Mouse (Mus musculus) small intestine, adult 2 months (tissue): ENCODE results near the gene Nsmce4a.

ENCODE experiments used
- CTCF ChIP-seq: fragments of 200-500 bp; IDR thresholded peaks from 2 replicates; pipeline ENCODE4 v1.5.1; 2012; ENCODE audit warnings: low read depth, mild to moderate bottlenecking, control low read depth, inconsistent platforms, low read length, moderate library complexity, mixed read lengths; ENCODE audit not compliant: insufficient replicate concordance, insufficient read length; ENCODE audit errors: extremely low read depth
- POLR2A ChIP-seq: fragments of 200-500 bp; IDR thresholded peaks from 2 replicates; pipeline ENCODE4 v1.6.1; 2012; ENCODE audit warnings: low read depth, mild to moderate bottlenecking, control low read depth, inconsistent platforms, low read length, moderate library complexity

DNA sequence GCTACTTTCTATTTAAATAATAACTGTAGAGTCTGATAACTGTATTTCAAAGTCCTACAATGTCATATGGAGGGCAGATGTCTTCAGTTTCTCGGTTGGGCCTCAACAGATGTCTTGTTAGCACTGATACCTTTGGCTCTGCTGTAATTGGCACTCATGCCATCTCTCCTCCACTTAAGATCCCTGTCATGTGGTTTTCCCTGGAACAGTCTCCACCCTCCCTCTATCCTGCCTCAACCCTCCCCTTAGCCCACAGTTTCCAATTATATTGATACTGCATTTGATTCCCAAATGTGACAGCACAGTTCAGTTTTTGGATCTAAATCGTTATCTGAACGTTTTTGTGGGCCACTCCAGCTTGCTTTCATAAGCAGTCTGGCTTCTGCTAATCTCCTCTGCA, 8.3 kb downstream of the Nsmce4a start:
- TF ChIP-seq POLR2A = no peak
- TF ChIP-seq CTCF = no peak
